In genomic region chr9:65827344-65828015, GRCm38 (mm10) we compare ENCODE assay signal across 8 mouse cellular contexts. TPM values are rescaled to one million over a fixed set of nuclear protein-coding genes. Genes with fewer than 3 reads are reported as not detected.
A peak's percentile ranks its signal among the peaks of the same experiment; 100 is the strongest.
DNase-seq lines count a peak whose midpoint lies in the region; ATAC-seq and TF ChIP-seq lines count a peak whose summit lies in the region.

TSS of gene Zfp609 (minus strand) at chr9:65827564.

- H3K27ac ChIP-seq in forebrain, embryonic 12.5 days = peak within 1 kb of the TSS; percentile 99
- peak within 1 kb of the TSS; percentile 99 for H3K27ac ChIP-seq in heart, postnatal 0 days (ENCODE audit: low read depth)
- H3K27ac ChIP-seq in liver, embryonic 14.5 days = peak within 1 kb of the TSS; percentile 84
- H3K27ac ChIP-seq in stomach, embryonic 15.5 days = peak within 1 kb of the TSS; percentile 99

- TF ChIP-seq EP300 in heart, postnatal 0 days (IDR thresholded peaks at IDR 0.05; ENCODE audit: low read depth) = peak; percentile 78
- no peak; the same call in 1 of the 2 replicates for TF ChIP-seq EP300 in liver, embryonic 14.5 days (IDR thresholded peaks at IDR 0.05; ENCODE audit: low read depth)

- under 1% methylated on average over 44 of the region's 76 CpGs for WGBS in forebrain, embryonic 12.5 days
- WGBS in heart, postnatal 0 days = under 1% methylated on average over 48 of the region's 76 CpGs
- under 1% methylated on average over 75 of the region's 76 CpGs for WGBS in liver, embryonic 14.5 days (ENCODE audit: insufficient replicate concordance)
- under 1% methylated on average over 45 of the region's 76 CpGs for WGBS in stomach, embryonic 15.5 days

- peak; percentile 88 for ATAC-seq in forebrain, embryonic 12.5 days (ENCODE audit: low FRiP score)
- peak; percentile 86 for ATAC-seq in heart, postnatal 0 days (ENCODE audit: insufficient read depth, low read depth)
- ATAC-seq in liver, embryonic 14.5 days (ENCODE audit: insufficient read depth) = peak; percentile 80
- ATAC-seq in stomach, embryonic 15.5 days (ENCODE audit: insufficient read depth, low FRiP score, low read depth) = peak; percentile 83

- peaks cover 3% of the 10 kb centered on the region; the same call in 1 of the 2 replicates for H3K36me3 ChIP-seq in E14TG2a.4 (ENCODE audit: insufficient read depth, low read length)
- H3K36me3 ChIP-seq in forebrain, embryonic 12.5 days (replicated peaks) = no peaks in the 10 kb centered on the region
- H3K36me3 ChIP-seq in heart, postnatal 0 days (replicated peaks; ENCODE audit: control insufficient read depth, insufficient read depth, low read length) = no peaks in the 10 kb centered on the region
- H3K36me3 ChIP-seq in liver, embryonic 14.5 days (replicated peaks; ENCODE audit: control insufficient read depth, insufficient read depth, low read depth) = no peaks in the 10 kb centered on the region
- H3K36me3 ChIP-seq in stomach, embryonic 15.5 days = no peaks in the 10 kb centered on the region

- H3K4me3 ChIP-seq in E14TG2a.4 (replicated peaks; ENCODE audit: low read length) = peak within 1 kb of the TSS; percentile 88
- peak within 1 kb of the TSS; percentile 91 for H3K4me3 ChIP-seq in forebrain, embryonic 12.5 days (replicated peaks)
- H3K4me3 ChIP-seq in heart, postnatal 0 days (ENCODE audit: low read depth, low read length) = peak within 1 kb of the TSS; percentile 89
- H3K4me3 ChIP-seq in liver, embryonic 14.5 days (ENCODE audit: insufficient read depth in 1 of 2, low read depth in 2 of 2, low read length in 2 of 2) = peak within 1 kb of the TSS; percentile 72 to 74
- peak within 1 kb of the TSS; percentile 88 for H3K4me3 ChIP-seq in stomach, embryonic 15.5 days (replicated peaks)

- peak within 1 kb of the TSS; percentile 99 for H3K9ac ChIP-seq in forebrain, embryonic 12.5 days
- peak within 1 kb of the TSS; percentile 96 for H3K9ac ChIP-seq in heart, postnatal 0 days (replicated peaks; ENCODE audit: low read depth, low read length)
- peak within 1 kb of the TSS; percentile 81 for H3K9ac ChIP-seq in liver, embryonic 14.5 days (replicated peaks)
- H3K9ac ChIP-seq in stomach, embryonic 15.5 days = peak within 1 kb of the TSS; percentile 93

- no peak for TF ChIP-seq CTCF in E14TG2a.4 (conservative IDR thresholded peaks at IDR 0.05; ENCODE audit: low read length)
- TF ChIP-seq CTCF in heart, postnatal 0 days (IDR thresholded peaks at IDR 0.05; ENCODE audit: low read depth) = no peak
- 0 out of 2 replicates have a peak, but pooled peaks have one; percentile 10 for TF ChIP-seq CTCF in liver, embryonic 14.5 days (IDR thresholded peaks at IDR 0.05; ENCODE audit: low read depth)

- H3K9me3 ChIP-seq in E14TG2a.4 (ENCODE audit: low read length) = no peaks in the 10 kb centered on the region
- H3K9me3 ChIP-seq in forebrain, embryonic 12.5 days = no peaks in the 10 kb centered on the region
- no peaks in the 10 kb centered on the region for H3K9me3 ChIP-seq in heart, postnatal 0 days (replicated peaks; ENCODE audit: control insufficient read depth, low read length)
- no peaks in the 10 kb centered on the region for H3K9me3 ChIP-seq in liver, embryonic 14.5 days (ENCODE audit: control insufficient read depth, low read length)
- H3K9me3 ChIP-seq in stomach, embryonic 15.5 days = no peaks in the 10 kb centered on the region

- DNase-seq in c-Kit-positive CD71-positive TER-119-negative erythroid progenitor cells, embryonic 14.5 days (ENCODE audit: low read depth) = peak; percentile 94
- peak; percentile 96 for DNase-seq in heart, postnatal 0 days (ENCODE audit: low spot score)
- peak; percentile 94 to 97 for DNase-seq in kidney, postnatal 36 days
- peak; percentile 78 to 87 (median 83) for DNase-seq in liver, embryonic 14.5 days (ENCODE audit: low read depth in 3 of 3, low spot score in 3 of 3)
- peak; percentile 99 for DNase-seq in neural tube, embryonic 10.5 days (ENCODE audit: extremely low spot score, low spot score)

- H3K4me1 ChIP-seq in E14TG2a.4 (replicated peaks; ENCODE audit: low read depth, low read length) = peaks cover 61% of the 10 kb centered on the region
- H3K4me1 ChIP-seq in forebrain, embryonic 12.5 days = peaks cover 61% of the 10 kb centered on the region
- peaks cover 49% of the 10 kb centered on the region for H3K4me1 ChIP-seq in heart, postnatal 0 days (ENCODE audit: control insufficient read depth, insufficient read depth)
- peaks cover 40 to 41% of the 10 kb centered on the region in 2 experiments for H3K4me1 ChIP-seq in liver, embryonic 14.5 days (replicated peaks; ENCODE audit: control insufficient read depth in 2 of 2, insufficient read depth in 2 of 2, low read length in 1 of 2)
- peaks cover 31% of the 10 kb centered on the region for H3K4me1 ChIP-seq in stomach, embryonic 15.5 days

- peaks cover 8% of the 10 kb centered on the region for H3K27me3 ChIP-seq in E14TG2a.4 (ENCODE audit: insufficient read depth, low read length)
- no peaks in the 10 kb centered on the region for H3K27me3 ChIP-seq in forebrain, embryonic 12.5 days
- no peaks in the 10 kb centered on the region for H3K27me3 ChIP-seq in heart, postnatal 0 days (ENCODE audit: control insufficient read depth, insufficient read depth, low read length)
- H3K27me3 ChIP-seq in liver, embryonic 14.5 days (ENCODE audit: control insufficient read depth, insufficient read depth, low read length) = no peaks in the 10 kb centered on the region
- H3K27me3 ChIP-seq in stomach, embryonic 15.5 days (replicated peaks) = no peaks in the 10 kb centered on the region

- peak within 1 kb of the TSS; percentile 64 for H3K4me2 ChIP-seq in forebrain, embryonic 12.5 days
- H3K4me2 ChIP-seq in heart, postnatal 0 days (ENCODE audit: low read depth, low read length) = peak within 1 kb of the TSS; percentile 80
- H3K4me2 ChIP-seq in liver, embryonic 14.5 days (ENCODE audit: low read depth) = peak within 1 kb of the TSS; percentile 90
- H3K4me2 ChIP-seq in stomach, embryonic 15.5 days = peak within 1 kb of the TSS; percentile 70

RNA-seq across cellular contexts. Expression of gene Zfp609, which starts in this region (rescaled TPM):
- 11.1 and 13.1 TPM in 2 replicates for polyA plus RNA-seq in forebrain, embryonic 12.5 days (2016; fragmentation: Nextera tagmentation; extraction: Ambion mirVana)
- total RNA-seq in heart, postnatal 0 days (2014; rRNA removed; ENCODE audit: low replicate concordance) = 7.6 and 8.7 TPM in 2 replicates
- polyA plus RNA-seq in heart, postnatal 0 days (2015; fragmentation: Nextera tagmentation; extraction: Ambion mirVana) = 2.9 and 3.0 TPM in 2 replicates
- 2.4 and 2.7 TPM in 2 replicates for polyA plus RNA-seq in liver, embryonic 14.5 days (2012; rRNA removed)
- 1.1 and 1.2 TPM in 2 replicates for polyA plus RNA-seq in liver, embryonic 14.5 days (2014; fragmentation: Nextera tagmentation; extraction: Ambion mirVana)
- polyA plus RNA-seq in stomach, embryonic 15.5 days (2015; fragmentation: Nextera tagmentation; extraction: Ambion mirVana) = 6.4 and 6.5 TPM in 2 replicates

Comparison
In these comparisons a context has a peak if more than half of its experiments do, and no peak if none do; other contexts are left out.
1. Peak in every context shown above with its lines: DNase-seq, ATAC-seq, H3K4me3 ChIP-seq and H3K27ac ChIP-seq.